In genomic region chr12:71904310-71904709, GRCm38 (mm10) we compare ENCODE assay signal across 16 mouse cellular contexts.
DNase-seq lines count a peak whose midpoint lies in the region; ATAC-seq and TF ChIP-seq lines count a peak whose summit lies in the region.
"Had no signal": no experiment of that assay in that cellular context is flagged by ENCODE, and none has a peak within 500 bp of the region (broad histone marks: within the 10 kb centered on the region; RNA-seq: fewer than 3 reads in every experiment).

No protein-coding gene starts in this region.

- H3K4me3 ChIP-seq in heart, postnatal 0 days (ENCODE audit: low read depth, low read length), result no peak overlapping the region
- H3K4me3 ChIP-seq in liver, embryonic 12.5 days, result no peak overlapping the region
- H3K4me3 ChIP-seq: erythroblast, embryonic 14.5 days; limb, embryonic 10.5 days had no signal

- H3K9ac ChIP-seq in heart, postnatal 0 days (replicated peaks; ENCODE audit: low read depth, low read length), result no peak overlapping the region
- no peak overlapping the region for H3K9ac ChIP-seq in liver, embryonic 12.5 days
- H3K9ac ChIP-seq: forebrain, postnatal 0 days had no signal

- no peak overlapping the region for H3K4me2 ChIP-seq in heart, postnatal 0 days (ENCODE audit: low read depth, low read length)
- peak overlapping the region; percentile 19 for H3K4me2 ChIP-seq in liver, embryonic 12.5 days

- H3K9me3 ChIP-seq in heart, postnatal 0 days (replicated peaks; ENCODE audit: control insufficient read depth, low read length), result no peaks in the 10 kb centered on the region
- H3K9me3 ChIP-seq in liver, embryonic 12.5 days (replicated peaks), result no peaks in the 10 kb centered on the region
- H3K9me3 ChIP-seq: limb, embryonic 10.5 days had no signal

- DNase-seq in heart, postnatal 0 days (ENCODE audit: low spot score), result no peak
- no peak for DNase-seq in heart, adult 11 months
- DNase-seq in c-Kit-positive CD71-positive TER-119-positive erythroid progenitor cells, embryonic 14.5 days (ENCODE audit: low spot score), result peak; percentile 47
- DNase-seq in adrenal gland, adult 2 months, result no peak
- DNase-seq in cerebellum, adult 18-20 months, result no peak
- DNase-seq: forebrain, postnatal 0 days; gastrocnemius, postnatal 36 days; kidney, postnatal 14 days; layer of hippocampus, postnatal 36 days; lung, postnatal 14 days had no signal

- no peaks in the 10 kb centered on the region for H3K27me3 ChIP-seq in heart, postnatal 0 days (ENCODE audit: control insufficient read depth, insufficient read depth, low read length)
- no peaks in the 10 kb centered on the region for H3K27me3 ChIP-seq in liver, embryonic 12.5 days (replicated peaks)

- 30% methylated on average over 4 of the region's 4 CpGs for WGBS in heart, postnatal 0 days
- WGBS in liver, embryonic 12.5 days (ENCODE audit: insufficient replicate concordance), result 23% methylated on average over 4 of the region's 4 CpGs

- H3K36me3 ChIP-seq in heart, postnatal 0 days (replicated peaks; ENCODE audit: control insufficient read depth, insufficient read depth, low read length), result peaks cover 21% of the 10 kb centered on the region
- peaks cover 38% of the 10 kb centered on the region for H3K36me3 ChIP-seq in liver, embryonic 12.5 days

- no peak for ATAC-seq in heart, postnatal 0 days (ENCODE audit: insufficient read depth, low read depth)
- ATAC-seq in liver, embryonic 12.5 days, result peak; percentile 78
- 0 out of 2 replicates have a peak, but pooled peaks have one; percentile 43 for ATAC-seq in monocyte, adult 5-6 weeks (replicated peaks; ENCODE audit: insufficient number of reproducible peaks, low FRiP score, low TSS enrichment, poor library complexity, severe bottlenecking)
- no peak for ATAC-seq in frontal cortex, adult (ENCODE audit: low TSS enrichment)
- ATAC-seq: forebrain, postnatal 0 days; inflammation-experienced regulatory T-cells, adult 6 months had no signal

- no peak for TF ChIP-seq EP300 in heart, postnatal 0 days (IDR thresholded peaks at IDR 0.05; ENCODE audit: low read depth)

- peaks cover 53% of the 10 kb centered on the region for H3K4me1 ChIP-seq in heart, postnatal 0 days (ENCODE audit: control insufficient read depth, insufficient read depth)
- H3K4me1 ChIP-seq in liver, embryonic 12.5 days, result peaks cover 37% of the 10 kb centered on the region
- H3K4me1 ChIP-seq: limb, embryonic 10.5 days had no signal

- no peak for TF ChIP-seq CTCF in heart, postnatal 0 days (IDR thresholded peaks at IDR 0.05; ENCODE audit: low read depth)

- peak overlapping the region; percentile 26; the same call in 1 of the 2 replicates for H3K27ac ChIP-seq in heart, postnatal 0 days (ENCODE audit: low read depth)
- H3K27ac ChIP-seq in liver, embryonic 12.5 days, result no peak overlapping the region
- H3K27ac ChIP-seq: limb, embryonic 10.5 days had no signal

Comparison
In these comparisons a context has a peak if more than half of its experiments do, and no peak if none do; other contexts are left out.
1. ATAC-seq: peak in liver, embryonic 12.5 days (single experiment) and monocyte, adult 5-6 weeks (single experiment); none in heart, postnatal 0 days (single experiment) and frontal cortex, adult (single experiment).